Mouse (Mus musculus) spleen, adult 2 months (tissue): Measurements from ENCODE around the gene Atl1. TPM values are rescaled to one million over a fixed set of nuclear protein-coding genes. Genes with fewer than 3 reads are reported as not detected.
A peak's percentile ranks its signal among the peaks of the same experiment; 100 is the strongest.

Source experiments
- DNase-seq, 2 experiments: peaks; one replicate each; pipeline versions ENCODE4 v3.0.0 to v3.0.0-alpha.2; 2012 to 2021; ENCODE audit warnings: low spot score in 2 of 2, low read depth in 1 of 2
- H3K27ac ChIP-seq: fragments of 200-500 bp; 2 replicates; pipeline ENCODE4 v1.5.1; 2012; ENCODE audit warnings: low read length, inconsistent platforms; ENCODE audit not compliant: insufficient read depth
- H3K27me3 ChIP-seq: fragments of 200-500 bp; 2 replicates; pipeline ENCODE4 v1.6.1; 2012; ENCODE audit warnings: mild to moderate bottlenecking, moderate library complexity, low read length, inconsistent platforms; ENCODE audit not compliant: control insufficient read depth, insufficient read depth
- H3K36me3 ChIP-seq: fragments of 200-500 bp; 2 replicates; pipeline ENCODE4 v1.6.1; 2012; ENCODE audit warnings: mild to moderate bottlenecking, low read length, inconsistent platforms; ENCODE audit not compliant: control insufficient read depth, insufficient read depth
- H3K4me1 ChIP-seq: fragments of 200-500 bp; 2 replicates; pipeline ENCODE4 v1.6.1; 2011; ENCODE audit warnings: inconsistent platforms; ENCODE audit not compliant: control insufficient read depth, insufficient read depth, insufficient read length
- H3K4me3 ChIP-seq: fragments of 200-500 bp; 2 replicates; pipeline ENCODE4 v1.5.1; 2011; ENCODE audit warnings: mild to moderate bottlenecking, inconsistent platforms; ENCODE audit not compliant: insufficient read depth, insufficient read length; ENCODE audit errors: extremely low read depth
- CTCF ChIP-seq: fragments of 200-500 bp; IDR thresholded peaks from 2 replicates; pipeline ENCODE4 v1.5.1; 2011; ENCODE audit warnings: mild to moderate bottlenecking, inconsistent platforms; ENCODE audit not compliant: insufficient read depth, insufficient read length, insufficient replicate concordance; ENCODE audit errors: extremely low read depth
- POLR2A ChIP-seq: fragments of 200-500 bp; IDR thresholded peaks from 2 replicates; pipeline ENCODE4 v1.6.1; 2011; ENCODE audit warnings: low read depth, low read length, inconsistent platforms
- WGBS: fragments of 180-500 bp; shearing (Covaris S2); methylation state at CpG from one replicate; pipeline ENCODE4 v1.1.7; 2018; 5-methylcytosine and 5-hydroxymethylcytosine counted together
- polyA plus RNA-seq: library from polyadenylated mRNA; depleted of rRNA; stranded (reverse); fragments of >200 nt; gene quantifications from 2 replicates; pipeline ENCODE4 v1.2.3, GENCODE M21; 2012

Gene Atl1
- polyA plus RNA-seq, 1 experiment = 0.78 TPM

DNA sequence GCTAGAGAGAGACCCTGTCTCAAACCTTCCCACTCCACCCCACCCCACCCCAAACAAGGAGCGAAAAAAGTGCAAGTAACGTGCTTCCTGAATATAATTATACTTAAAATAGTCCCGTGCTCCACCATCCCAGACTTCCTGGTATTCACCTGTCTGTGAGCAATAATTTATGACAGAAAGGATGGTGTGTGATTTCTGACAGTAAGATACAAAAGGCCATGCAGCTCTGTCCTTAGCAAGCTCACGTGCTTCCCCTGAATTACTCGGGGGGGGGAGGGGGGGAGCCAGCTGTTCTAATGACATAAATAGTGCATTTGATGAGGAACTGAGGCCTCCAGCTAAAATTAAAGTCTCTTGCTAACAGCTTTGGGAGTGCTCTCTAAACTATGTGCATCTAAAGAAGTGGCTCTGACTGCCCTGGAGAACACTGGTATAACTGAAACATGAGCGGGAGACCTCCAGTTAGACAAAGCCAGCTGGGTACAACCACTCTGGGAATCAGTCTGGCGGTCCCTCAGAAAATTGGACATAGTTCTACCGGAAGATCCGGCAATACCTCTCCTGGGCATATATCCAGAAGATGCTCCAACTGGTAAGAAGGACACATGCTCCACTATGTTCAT is 85.1 kb downstream of the Atl1 start:
- Histone ChIP-seq H3K27ac (peak overlapping the region; percentile 33), H3K27me3 (no peaks in the 10 kb centered on the region), H3K4me1 (peaks cover 12% of the 10 kb centered on the region; the same call in 1 of the 2 replicates), H3K4me3 (no peak overlapping the region), H3K36me3 (peaks cover 6% of the 10 kb centered on the region)
- peak in 1 of 2 experiments; percentile 31 for DNase-seq
- WGBS = 50% methylated on average over 9 of the region's 9 CpGs
- TF ChIP-seq CTCF = no peak
- TF ChIP-seq POLR2A = no peak

- H3K36me3 ChIP-seq = peaks cover 17% of the 10 kb centered on the region
- no peak overlapping the region for H3K27ac ChIP-seq
- H3K4me3 ChIP-seq = no peak overlapping the region
- TF ChIP-seq POLR2A (no peak), CTCF (no peak)
- H3K4me1 ChIP-seq = peaks cover 5% of the 10 kb centered on the region
- peak in 1 of 2 experiments; percentile 9 for DNase-seq
- 89% methylated on average over 5 of the region's 5 CpGs for WGBS
- H3K27me3 ChIP-seq = no peaks in the 10 kb centered on the region
Observed at GRCm38 (mm10) chr12:69982874-69983273, 90.5 kb downstream of the Atl1 start.

GRCm38 (mm10) chr12:69985546-69985945 is 93.1 kb downstream of the Atl1 start:
- H3K27ac ChIP-seq = no peak overlapping the region
- TF ChIP-seq CTCF (no peak), POLR2A (no peak)

DNA sequence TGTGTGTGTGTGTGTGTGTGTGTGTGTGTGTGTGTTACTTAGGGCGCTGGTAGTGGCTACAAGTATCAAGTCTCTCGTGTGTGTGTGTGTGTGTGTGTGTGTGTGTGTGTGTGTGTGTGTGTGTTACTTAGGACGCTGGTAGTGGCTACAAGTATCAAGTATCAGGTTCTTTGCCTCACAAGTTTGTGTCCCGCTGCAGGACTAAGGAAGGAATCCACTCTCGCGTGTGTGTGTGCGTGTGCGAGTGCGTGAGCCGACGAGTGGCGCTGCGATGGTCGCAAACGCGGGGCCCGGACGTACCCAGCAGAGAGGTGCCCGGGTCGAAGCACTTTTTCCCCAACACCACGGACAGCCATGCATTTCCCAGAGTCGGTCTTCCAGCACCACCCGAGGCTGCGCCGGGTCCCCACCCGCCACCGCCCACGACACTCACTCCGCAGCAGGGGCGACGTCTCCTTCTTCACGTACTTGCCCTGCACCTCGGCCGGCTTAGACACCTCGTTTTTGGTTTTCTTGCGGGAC is 93.9 kb downstream of the Atl1 start:
- H3K36me3 ChIP-seq = peaks cover 17% of the 10 kb centered on the region
- peaks cover 3% of the 10 kb centered on the region; the same call in 1 of the 2 replicates for H3K4me1 ChIP-seq
- no peak for TF ChIP-seq POLR2A
- TF ChIP-seq CTCF = no peak
- WGBS = under 1% methylated on average over 36 of the region's 36 CpGs
- peak overlapping the region; percentile 76 for H3K27ac ChIP-seq
- H3K4me3 ChIP-seq = peak overlapping the region; percentile 73
- no peaks in the 10 kb centered on the region for H3K27me3 ChIP-seq
- DNase-seq = peak in 1 of 2 experiments; percentile 14

More at GRCm38 (mm10) chr12:69985546-69985945, 93.1 kb downstream of the Atl1 start:
- 60% methylated on average over 4 of the region's 4 CpGs for WGBS
- Histone ChIP-seq H3K27me3 (no peaks in the 10 kb centered on the region), H3K36me3 (peaks cover 17% of the 10 kb centered on the region), H3K4me1 (peaks cover 3% of the 10 kb centered on the region; the same call in 1 of the 2 replicates), H3K4me3 (peak overlapping the region; percentile 12; the same call in 1 of the 2 replicates)
- no peak for DNase-seq

- WGBS = under 1% methylated on average over 87 of the region's 102 CpGs
- Histone ChIP-seq H3K4me1 (peaks cover 3% of the 10 kb centered on the region; the same call in 1 of the 2 replicates), H3K27me3 (no peaks in the 10 kb centered on the region), H3K36me3 (peaks cover 16% of the 10 kb centered on the region), H3K27ac (peak within 1 kb of the TSS; percentile 76), H3K4me3 (peak within 1 kb of the TSS; percentile 73)
- DNase-seq = peak; percentile 38 to 77
- no peak for TF ChIP-seq CTCF
- TF ChIP-seq POLR2A = no peak; the same call in none of the 2 replicates
Observed at GRCm38 (mm10) chr12:69986786-69987497, 94.5 kb downstream of the Atl1 start, which contains the start of gene Sav1. Sav1 (minus strand) TSS chr12:69987002.

GRCm38 (mm10) chr12:69995382-69995781 is 103.0 kb downstream of the Atl1 start:
- no peak for TF ChIP-seq CTCF
- TF ChIP-seq POLR2A = no peak
- DNase-seq = no peak
- Histone ChIP-seq H3K36me3 (no peaks in the 10 kb centered on the region), H3K27me3 (no peaks in the 10 kb centered on the region), H3K27ac (no peak overlapping the region), H3K4me3 (no peak overlapping the region), H3K4me1 (no peaks in the 10 kb centered on the region; the same call in 1 of the 2 replicates)
- 71% methylated on average over 3 of the region's 3 CpGs for WGBS
